Mouse (Mus musculus) myocyte (in vitro differentiated cells): ENCODE measurements around the gene Ubac2.

Experiments used
- MAX ChIP-seq: IDR thresholded peaks from one replicate; pipeline ENCODE4 v1.6.1; 2011; ENCODE audit warnings: low read depth, mild to moderate bottlenecking, control low read depth
- MYOD1 ChIP-seq, 3 experiments: IDR thresholded peaks; one replicate each; pipeline ENCODE4 v1.6.1; 2011; ENCODE audit warnings: control low read depth in 2 of 3, low read depth in 2 of 3, mild to moderate bottlenecking in 2 of 3, moderate library complexity in 1 of 3; ENCODE audit not compliant: insufficient read length in 2 of 3, control insufficient read depth in 1 of 3
- POLR2A ChIP-seq: IDR thresholded peaks from one replicate; pipeline ENCODE4 v1.6.1; 2011; ENCODE audit warnings: low read depth, mild to moderate bottlenecking, control low read depth, moderate library complexity; ENCODE audit not compliant: insufficient read length
- TCF12 ChIP-seq: IDR thresholded peaks from one replicate; pipeline ENCODE4 v1.6.1; 2011; ENCODE audit warnings: mild to moderate bottlenecking, control low read depth; ENCODE audit not compliant: poor library complexity, insufficient read depth, severe bottlenecking

- TF ChIP-seq TCF12: no peak
- no peak for TF ChIP-seq MYOD1 (IDR thresholded peaks at IDR 0.05; ENCODE audit: control insufficient read depth in 1 of 3, insufficient read length in 2 of 3, low read depth in 2 of 3)
- TF ChIP-seq POLR2A: no peak
- TF ChIP-seq MAX: no peak
Observed at GRCm38 (mm10) chr14:121928375-121929137, 50.1 kb downstream of the Ubac2 start.
